Mouse (Mus musculus) T-cell, adult 2 months (primary cell): Measurements from ENCODE around the gene Prss46.
"Not testable (repeated sequence)": the region's sequence is repeated elsewhere in the genome, so short reads cannot be mapped to it uniquely, and the experiment has no call there.

Experiments used
- DNase-seq: peaks from one replicate; pipeline ENCODE4 v3.0.0; 2022; ENCODE audit warnings: low spot score

Prss46 gene

DNA sequence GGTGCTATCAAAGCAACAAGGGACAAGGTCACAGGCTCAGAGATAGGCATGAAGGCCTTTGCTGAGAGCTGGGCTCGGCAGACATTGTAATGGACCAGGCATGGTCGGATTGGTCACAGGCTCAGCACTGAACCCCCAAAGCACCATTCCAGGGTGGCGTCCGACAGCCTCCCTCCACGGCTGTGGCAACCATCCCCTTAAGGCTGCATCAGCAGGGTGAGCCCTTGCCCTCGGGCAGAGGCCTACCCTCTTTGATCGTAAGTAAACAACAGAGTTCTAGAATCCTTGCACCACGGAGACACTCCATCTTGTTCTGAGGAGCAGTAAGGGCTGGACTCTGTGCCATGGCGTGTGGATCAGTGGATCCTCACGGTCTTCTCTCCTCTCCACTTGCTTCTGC, at the start of gene Prss46:
Gene Prss46, plus strand, starts transcription at position 301 of the 400 bp plus-strand sequence.
- no peak for DNase-seq

DNA sequence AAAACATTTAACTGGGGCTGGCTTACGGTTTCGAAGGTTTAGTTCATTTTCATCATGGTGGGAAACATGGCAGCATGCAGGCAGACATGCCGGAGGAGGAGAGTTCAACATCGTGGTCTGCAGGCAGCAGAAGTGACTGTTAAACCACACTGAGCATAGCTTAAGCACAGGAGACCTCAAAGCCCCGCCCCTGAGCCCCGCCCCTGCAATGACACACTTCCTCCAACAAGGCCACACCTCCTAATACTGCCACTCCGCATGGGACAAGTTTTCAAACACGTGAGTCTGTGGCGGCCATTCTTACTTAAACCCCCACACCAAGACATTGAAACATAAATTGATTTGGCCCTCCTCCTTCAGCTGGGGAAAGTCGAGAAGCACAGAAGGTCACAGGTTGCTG, 47.3 kb upstream of the Prss46 start:
- DNase-seq = no peak

DNA sequence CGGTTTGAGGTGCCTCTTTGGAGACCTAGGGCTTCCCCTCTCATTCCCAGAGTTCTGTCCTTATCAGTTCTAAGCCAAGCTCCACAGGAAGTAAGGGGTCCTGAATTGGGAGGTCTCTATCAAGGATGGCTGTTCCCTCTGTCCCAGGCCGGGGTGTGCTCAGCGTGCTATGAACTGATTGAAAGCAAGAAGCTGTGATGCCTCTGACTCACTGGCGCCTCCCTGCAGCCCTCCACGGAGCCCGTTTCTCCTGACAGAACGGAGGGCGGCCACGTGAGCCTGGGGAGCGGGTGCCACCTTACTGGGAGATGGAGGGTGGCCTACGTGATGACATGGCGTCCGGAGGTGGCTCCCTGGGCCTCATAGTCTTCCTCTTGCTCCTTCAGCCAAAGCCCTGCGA, 46.4 kb upstream of the Prss46 start, which contains the start of gene Prss42:
Gene Prss42, plus strand, starts transcription at position 301 of the 400 bp plus-strand sequence.
- DNase-seq = no peak

DNA sequence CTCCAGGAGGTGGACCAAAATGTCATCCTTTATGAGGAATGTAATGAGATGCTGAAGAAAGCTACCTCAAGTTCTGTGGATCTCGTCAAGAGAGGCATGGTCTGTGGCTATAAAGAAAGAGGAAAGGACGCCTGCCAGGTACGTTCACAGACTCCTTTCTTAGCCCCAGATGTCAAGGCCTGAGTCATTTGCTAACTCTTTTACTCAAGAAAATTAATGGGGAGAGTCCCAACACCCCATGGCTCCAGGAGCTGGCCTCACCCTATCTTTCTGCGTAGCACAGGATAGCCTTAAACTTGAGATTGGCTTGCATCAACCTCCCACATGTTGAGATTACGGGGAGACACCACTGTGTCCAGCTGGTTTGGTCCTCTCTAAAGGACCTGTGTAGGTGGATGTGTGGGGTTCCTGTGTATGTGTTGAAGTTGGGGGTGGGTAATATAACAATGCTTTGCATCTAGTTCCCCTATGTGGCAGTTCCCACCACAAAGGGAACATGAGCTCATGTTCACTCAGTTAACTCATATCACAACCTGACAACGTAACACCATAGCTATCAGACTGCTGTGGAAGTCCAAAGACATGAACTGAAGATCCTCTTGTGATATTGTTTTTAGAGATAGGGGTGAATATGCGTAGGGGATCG, 43.3 kb upstream of the Prss46 start:
- DNase-seq = no peak

DNA sequence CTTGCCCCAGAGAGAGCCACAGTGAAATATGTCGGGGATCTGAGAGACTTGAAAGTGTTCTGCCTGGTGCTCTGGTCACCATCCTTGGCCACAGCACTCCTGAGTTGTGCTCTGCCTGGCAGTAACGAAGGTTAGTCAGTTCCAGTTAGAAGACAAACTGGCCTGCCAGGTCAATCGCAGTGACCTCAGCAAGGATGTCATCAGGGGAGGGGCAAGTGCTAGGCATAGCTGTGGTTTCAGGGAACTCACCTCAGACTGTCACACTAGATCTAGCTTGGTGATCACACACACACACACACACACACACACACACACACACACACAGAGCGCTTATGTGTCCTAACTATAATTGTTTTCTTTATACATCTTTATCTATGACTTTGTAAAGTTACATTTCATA, 41.0 kb upstream of the Prss46 start:
- DNase-seq = no peak

GRCm38 (mm10) chr9:110810051-110810450, 34.3 kb upstream of the Prss46 start:
- DNase-seq = no peak

DNA sequence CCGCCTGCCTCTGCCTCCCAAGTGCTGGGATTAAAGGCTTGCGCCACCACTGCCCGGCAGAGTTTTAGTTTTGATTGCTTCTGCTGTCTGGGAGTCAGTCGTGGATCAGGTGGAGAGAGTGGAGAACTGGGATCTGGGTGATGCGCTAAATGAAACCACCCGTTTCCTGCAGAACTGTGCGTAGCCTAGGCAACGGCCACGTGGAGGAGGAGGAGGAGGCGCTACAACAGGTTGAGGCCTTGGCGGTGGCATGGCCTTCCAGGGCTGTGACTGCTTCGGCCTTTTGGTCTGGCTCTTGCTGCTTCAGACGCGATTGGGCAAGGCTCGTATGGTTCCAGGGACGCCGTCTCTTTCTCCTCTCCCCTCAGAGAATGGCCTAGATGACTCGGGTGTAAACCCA, 30.5 kb upstream of the Prss46 start, which contains the start of gene Prss44:
Gene Prss44, plus strand, starts transcription at position 206 of the 400 bp plus-strand sequence.
- DNase-seq = no peak

GRCm38 (mm10) chr9:110820546-110820945, 23.8 kb upstream of the Prss46 start:
- DNase-seq = not testable (repeated sequence)

DNA sequence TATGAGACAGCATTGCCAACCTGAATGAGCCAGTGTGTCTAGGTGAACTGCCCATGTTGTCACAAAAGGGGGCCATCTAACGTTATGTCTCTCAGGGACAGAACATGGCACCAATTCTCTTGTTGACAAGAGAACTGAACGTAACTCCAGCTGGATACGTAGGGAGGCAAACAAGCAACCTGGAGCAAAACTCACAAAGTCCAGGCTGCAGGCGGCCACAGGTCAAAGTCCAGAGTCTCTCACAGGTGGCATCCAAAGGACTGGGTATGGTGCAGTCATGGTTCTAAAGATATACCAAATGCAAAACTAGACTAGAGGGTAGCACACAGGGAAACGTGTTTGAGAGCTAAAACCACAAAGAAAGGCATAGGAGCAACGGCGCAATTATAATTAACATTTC, 22.9 kb upstream of the Prss46 start:
- DNase-seq = no peak

DNA sequence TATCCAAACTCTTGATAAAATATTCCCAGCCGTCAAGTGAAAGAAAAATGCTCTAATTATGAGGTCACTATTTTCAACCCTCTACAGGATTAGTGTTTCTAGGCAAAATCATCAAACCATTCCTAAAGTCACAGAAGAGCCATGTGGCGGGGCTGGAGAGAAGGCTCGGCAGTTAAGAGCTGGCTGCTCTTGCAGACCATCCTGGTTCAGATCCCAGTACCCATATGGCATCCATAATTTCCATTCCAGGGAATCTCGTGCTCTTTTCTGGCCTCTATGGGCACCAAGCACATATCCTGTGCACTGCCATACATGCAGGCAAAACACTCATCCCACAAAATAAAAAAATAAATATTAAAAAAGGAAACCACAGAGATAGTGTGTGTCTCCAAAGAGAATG, 18.9 kb upstream of the Prss46 start:
- DNase-seq = no peak

DNA sequence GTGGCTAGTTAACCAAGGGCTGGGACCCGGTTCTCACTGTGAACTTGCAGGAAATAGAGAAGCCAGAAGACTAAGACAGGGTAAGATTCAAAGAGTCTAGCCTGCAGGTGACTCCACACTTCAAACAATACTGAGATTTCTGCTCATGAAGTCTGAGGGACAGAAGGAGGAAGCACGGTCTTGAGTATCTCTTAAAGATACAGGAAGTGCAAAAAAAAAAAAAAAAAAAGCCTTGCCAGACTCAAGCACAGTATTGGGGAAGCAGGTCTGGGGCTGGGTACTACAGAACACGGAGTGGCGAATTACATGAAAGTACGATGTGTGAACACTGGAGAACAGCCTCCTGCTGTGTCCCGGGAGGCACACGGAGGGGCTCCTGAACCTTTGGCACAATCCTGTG, 18.5 kb upstream of the Prss46 start:
- DNase-seq = peak; percentile 31

- DNase-seq = no peak
These were observed 17.9 kb upstream of the Prss46 start, which contains the start of gene Prss43 for GRCm38 (mm10) chr9:110826390-110826789. Gene Prss43 (plus strand): TSS chr9:110826690.

DNA sequence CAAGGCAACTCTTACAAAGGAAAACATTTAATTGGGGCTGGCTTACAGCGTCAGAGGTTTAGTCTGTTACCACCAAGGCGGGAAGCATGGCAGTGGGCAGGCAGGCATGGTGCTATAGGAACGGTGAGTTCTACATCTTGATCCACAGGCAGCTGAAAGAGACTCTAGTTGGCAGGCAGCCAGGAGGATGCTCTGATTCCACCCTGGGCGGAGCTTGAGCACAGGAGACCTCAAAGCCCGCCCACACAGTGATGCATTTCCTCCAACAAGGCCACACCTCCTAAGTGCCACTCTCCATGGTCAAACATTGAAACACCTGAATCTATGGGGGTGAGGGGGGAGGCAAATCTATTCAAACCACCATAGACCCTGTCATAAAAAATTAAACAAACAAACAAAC, 11.3 kb upstream of the Prss46 start:
- peak; percentile 9 for DNase-seq

DNA sequence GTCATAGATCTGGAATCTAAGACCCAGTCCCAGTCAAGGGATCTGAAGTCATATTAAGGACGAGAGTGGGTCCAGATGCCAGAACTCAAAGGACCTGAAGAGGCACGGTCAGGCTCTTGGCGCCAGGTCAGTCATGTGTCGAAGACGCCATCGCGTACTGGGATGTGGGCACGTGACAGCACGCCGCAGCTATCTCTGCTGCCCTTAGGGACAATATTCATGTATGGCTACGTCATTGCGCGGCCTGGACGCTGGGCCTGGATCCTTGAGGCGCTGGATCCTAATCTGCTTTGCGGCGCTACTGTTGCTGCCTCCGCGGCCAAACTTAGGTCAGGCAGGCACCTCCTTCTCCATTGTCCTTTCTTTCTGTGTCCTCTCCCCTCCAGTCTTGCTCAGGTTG, 9.9 kb upstream of the Prss46 start, which contains the start of gene Prss45:
Gene Prss45, plus strand, starts transcription at position 178 of the 400 bp plus-strand sequence.
- DNase-seq = no peak

GRCm38 (mm10) chr9:110834961-110835360, 9.3 kb upstream of the Prss46 start:
- no peak for DNase-seq

GRCm38 (mm10) chr9:110836112-110836511, 8.2 kb upstream of the Prss46 start:
- DNase-seq = no peak

- no peak for DNase-seq
These were observed 3.4 kb upstream of the Prss46 start for GRCm38 (mm10) chr9:110840905-110841304.

- DNase-seq = no peak
These were observed 2.9 kb upstream of the Prss46 start for GRCm38 (mm10) chr9:110841438-110841837.

- DNase-seq = no peak
These were observed 4.9 kb downstream of the Prss46 start for GRCm38 (mm10) chr9:110849162-110849561.

DNA sequence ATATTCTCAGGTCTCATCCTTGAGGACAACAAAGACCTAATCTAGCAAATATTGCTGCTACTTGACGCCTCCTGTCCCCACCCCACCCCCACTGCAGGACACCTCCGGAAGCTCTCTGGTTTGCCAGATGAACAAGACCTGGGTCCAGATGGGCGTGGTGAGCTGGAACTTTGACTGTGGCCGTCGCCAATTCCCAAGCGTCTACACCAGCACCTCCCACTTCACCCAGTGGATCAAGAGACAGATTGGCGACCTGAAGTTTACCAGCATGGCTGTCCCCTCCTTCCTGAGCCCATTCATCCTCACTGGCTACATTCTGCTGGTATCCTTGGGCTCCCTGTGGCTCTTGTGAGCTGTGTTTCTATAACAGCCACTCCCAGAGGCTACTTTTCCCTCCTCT, 11.6 kb downstream of the Prss46 start:
- no peak for DNase-seq

GRCm38 (mm10) chr9:110856920-110857319, 12.6 kb downstream of the Prss46 start:
- peak; percentile 35 for DNase-seq

GRCm38 (mm10) chr9:110857781-110858472, 13.6 kb downstream of the Prss46 start, which contains the start of gene Prss50:
Gene Prss50 (plus strand): TSS chr9:110857967.
- DNase-seq = peak; percentile 52

DNA sequence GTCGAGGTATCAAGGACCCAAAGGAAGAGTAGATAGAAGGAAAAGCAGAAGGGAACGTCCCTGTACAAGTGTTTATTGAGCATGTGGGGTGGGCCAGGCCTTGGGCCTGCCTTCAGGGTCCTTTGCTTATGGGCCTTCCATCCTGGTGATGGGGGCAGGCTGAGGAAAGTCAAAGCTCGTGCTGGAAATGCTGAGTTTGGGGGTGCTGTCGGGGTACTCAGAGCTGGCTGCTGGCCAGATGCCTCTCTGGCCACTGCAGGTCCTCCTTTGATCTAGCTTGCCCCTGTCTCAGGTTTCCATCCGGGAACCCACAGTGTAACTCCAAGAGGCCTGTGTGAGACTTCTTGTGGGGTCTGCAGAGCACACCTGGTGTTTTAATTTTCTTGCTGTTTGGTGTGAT, 14.2 kb downstream of the Prss46 start:
- no peak for DNase-seq
